Mouse (Mus musculus) neural tube, embryonic 15.5 days (tissue): Measurements from ENCODE around the gene Plin2. TPM values are rescaled to one million over a fixed set of nuclear protein-coding genes. Genes with fewer than 3 reads are reported as not detected.
"Not testable (repeated sequence)": the region's sequence is repeated elsewhere in the genome, so short reads cannot be mapped to it uniquely, and the experiment has no call there.

Experiments
- ATAC-seq: fragments of 200-750 bp; cut with Nextera tagmentation; 2 replicates; pipeline ENCODE4 v1.8.0; 2017; ENCODE audit warnings: mild to moderate bottlenecking, moderate TSS enrichment, moderate library complexity; ENCODE audit not compliant: low FRiP score
- H3K27ac ChIP-seq: fragments of 300-500 bp; sonication (generic); replicated peaks from 2 replicates; pipeline ENCODE4 v1.5.1; 2015; ENCODE audit warnings: mild to moderate bottlenecking, inconsistent platforms
- H3K27me3 ChIP-seq: fragments of 300-500 bp; sonication (generic); replicated peaks from 2 replicates; pipeline ENCODE4 v1.6.1; 2015; ENCODE audit warnings: inconsistent platforms
- H3K36me3 ChIP-seq: fragments of 300-500 bp; sonication (generic); 2 replicates; pipeline ENCODE4 v1.6.1; 2015; ENCODE audit warnings: inconsistent platforms
- H3K4me1 ChIP-seq: fragments of 300-500 bp; sonication (generic); 2 replicates; pipeline ENCODE4 v1.6.1; 2015; ENCODE audit warnings: inconsistent platforms
- H3K4me2 ChIP-seq: fragments of 300-500 bp; sonication (generic); 2 replicates; pipeline ENCODE4 v1.6.1; 2015; ENCODE audit warnings: inconsistent platforms, mild to moderate bottlenecking, moderate library complexity
- H3K4me3 ChIP-seq: fragments of 300-500 bp; sonication (generic); replicated peaks from 2 replicates; pipeline ENCODE4 v1.5.1; 2015; ENCODE audit warnings: mild to moderate bottlenecking, inconsistent platforms
- H3K9ac ChIP-seq: fragments of 300-500 bp; sonication (generic); replicated peaks from 2 replicates; pipeline ENCODE4 v1.6.1; 2015; ENCODE audit warnings: mild to moderate bottlenecking, inconsistent platforms
- H3K9me3 ChIP-seq: fragments of 300-500 bp; sonication (generic); replicated peaks from 2 replicates; pipeline ENCODE4 v1.6.1; 2016; ENCODE audit warnings: inconsistent platforms
- WGBS: fragments of 180-500 bp; shearing (Covaris S2); methylation state at CpG from one replicate; pipeline ENCODE4 v1.1.7; 2015; ENCODE audit warnings: mixed read lengths; 5-methylcytosine and 5-hydroxymethylcytosine counted together
- polyA plus RNA-seq: library from polyadenylated mRNA; unstranded; fragments of >200 nt; fragmentation: Nextera tagmentation; extraction: Ambion mirVana; gene quantifications from 2 replicates; pipeline ENCODE4 v1.2.1, GENCODE M21; 2015

The Plin2 gene
- polyA plus RNA-seq, 1 experiment from 2014 or later, result 40.0 TPM

DNA sequence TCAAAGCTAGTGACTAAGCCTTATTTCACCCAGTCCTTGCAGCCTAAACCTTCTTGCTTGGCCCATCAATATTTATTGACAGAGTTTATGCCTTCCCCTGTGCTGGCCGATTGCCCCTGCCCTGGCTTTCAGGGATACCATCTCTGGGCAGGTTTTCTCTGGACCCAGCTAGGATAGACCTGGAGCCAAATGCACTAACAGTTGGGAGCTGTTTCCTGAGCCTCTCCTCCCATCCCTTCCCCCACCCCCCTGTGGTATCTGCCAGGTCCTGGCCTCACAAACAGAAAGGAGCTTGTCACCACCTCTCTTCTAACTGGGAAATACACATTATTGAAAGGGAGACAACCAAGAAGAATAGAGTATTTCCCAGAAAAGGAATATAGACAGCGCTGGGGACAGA is 12.0 kb upstream of the Plin2 start:
- ATAC-seq, result no peak
- no peaks in the 10 kb centered on the region for H3K36me3 ChIP-seq
- WGBS, result 78% methylated on average over 2 of the region's 2 CpGs
- H3K4me1 ChIP-seq, result no peaks in the 10 kb centered on the region
- H3K9ac ChIP-seq, result no peak overlapping the region
- H3K9me3 ChIP-seq, result no peaks in the 10 kb centered on the region
- H3K4me3 ChIP-seq, result no peak overlapping the region
- no peaks in the 10 kb centered on the region for H3K27me3 ChIP-seq
- H3K4me2 ChIP-seq, result no peak overlapping the region
- no peak overlapping the region for H3K27ac ChIP-seq

DNA sequence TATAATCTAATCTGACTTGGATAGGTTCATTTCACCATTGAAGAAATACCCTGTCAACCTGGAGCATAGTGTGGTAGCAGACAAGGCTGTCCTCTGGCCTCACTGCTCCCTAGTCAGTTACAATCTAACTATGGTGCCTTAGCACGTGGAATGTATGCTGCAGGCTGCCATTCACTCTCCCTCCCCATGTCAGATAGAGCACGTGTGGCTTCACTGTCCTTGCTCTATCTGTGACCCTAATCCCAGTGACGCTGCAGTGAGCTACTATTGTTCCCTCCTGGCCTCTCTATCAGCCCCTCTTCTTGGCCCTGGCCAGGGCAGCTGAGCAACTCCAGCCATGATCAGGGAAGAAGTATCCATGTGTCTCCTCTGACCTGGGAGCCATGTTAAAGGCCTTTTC is 11.6 kb upstream of the Plin2 start:
- Histone ChIP-seq H3K9ac (no peak overlapping the region), H3K36me3 (no peaks in the 10 kb centered on the region), H3K4me2 (no peak overlapping the region), H3K9me3 (no peaks in the 10 kb centered on the region), H3K4me1 (no peaks in the 10 kb centered on the region), H3K4me3 (no peak overlapping the region), H3K27ac (no peak overlapping the region), H3K27me3 (no peaks in the 10 kb centered on the region)
- 36% methylated on average over 3 of the region's 3 CpGs for whole genome bisulfite sequencing
- ATAC-seq, result no peak

DNA sequence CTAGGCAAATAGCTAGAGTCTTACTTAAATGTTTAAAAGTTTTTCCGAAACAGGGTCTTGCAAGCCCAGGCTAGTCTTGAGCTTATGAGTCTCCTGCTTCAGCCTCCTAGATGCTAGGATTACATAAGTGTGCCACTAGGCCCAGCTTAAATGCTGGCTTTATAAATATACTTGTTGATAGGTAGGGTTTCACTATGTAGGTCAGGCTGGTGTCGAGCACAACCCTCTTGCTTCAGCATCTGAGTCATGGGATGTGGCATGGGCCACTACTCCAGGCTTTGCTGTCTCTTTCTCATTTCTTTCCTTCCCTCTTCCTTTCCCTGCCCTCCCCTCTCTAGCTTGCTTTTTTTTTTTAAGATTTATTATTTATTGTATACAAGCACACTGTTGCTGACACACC is 9.8 kb upstream of the Plin2 start:
- 89% methylated on average over 2 of the region's 2 CpGs for WGBS
- Histone ChIP-seq H3K9ac (no peak overlapping the region), H3K4me2 (no peak overlapping the region), H3K27me3 (no peaks in the 10 kb centered on the region), H3K4me1 (no peaks in the 10 kb centered on the region), H3K27ac (no peak overlapping the region), H3K4me3 (no peak overlapping the region), H3K36me3 (no peaks in the 10 kb centered on the region), H3K9me3 (no peaks in the 10 kb centered on the region)
- ATAC-seq, result no peak

DNA sequence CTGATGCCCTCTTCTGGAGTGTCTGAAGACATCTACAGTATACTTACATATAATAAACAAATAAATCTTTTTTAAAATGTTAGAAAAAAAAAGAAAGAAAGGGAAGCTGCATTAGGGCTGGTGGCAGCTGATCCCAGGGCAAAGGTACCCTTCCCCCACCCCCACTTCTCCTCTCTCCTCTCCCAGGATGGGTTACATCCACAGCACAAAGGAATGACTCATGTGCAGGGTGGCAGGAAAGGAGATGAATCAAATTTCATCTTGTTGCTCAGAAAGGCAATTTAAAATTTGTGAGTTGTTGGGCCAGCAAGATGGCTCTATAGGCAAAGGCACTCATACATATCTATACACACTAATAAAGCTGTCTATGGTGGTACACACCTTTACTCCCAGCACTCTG is 6.9 kb upstream of the Plin2 start:
- Histone ChIP-seq H3K4me3 (no peak overlapping the region), H3K9ac (no peak overlapping the region), H3K36me3 (no peaks in the 10 kb centered on the region), H3K27me3 (no peaks in the 10 kb centered on the region), H3K9me3 (no peaks in the 10 kb centered on the region), H3K27ac (no peak overlapping the region), H3K4me1 (no peaks in the 10 kb centered on the region), H3K4me2 (no peak overlapping the region)
- ATAC-seq, result no peak

DNA sequence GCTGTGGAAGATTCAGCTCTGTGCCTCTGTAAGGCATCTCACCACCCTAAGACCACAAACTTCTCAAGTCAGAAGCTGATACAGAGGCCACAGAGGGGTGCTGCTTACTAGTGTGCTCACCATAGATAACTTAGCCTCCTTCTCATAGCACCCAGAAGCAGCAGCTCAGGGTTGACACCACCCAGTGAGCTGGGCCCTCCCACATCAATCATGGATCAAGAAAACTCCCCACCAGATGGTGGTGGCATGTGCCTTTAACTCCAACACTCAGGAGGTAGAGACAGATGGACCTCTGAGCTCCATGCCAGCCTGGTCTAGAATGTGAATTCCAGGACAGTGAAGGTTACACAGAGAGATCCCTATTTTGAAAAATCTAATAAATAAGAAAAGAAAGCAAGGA is 4.9 kb upstream of the Plin2 start:
- not testable (repeated sequence) for H3K36me3 ChIP-seq, H3K27me3 ChIP-seq, H3K9me3 ChIP-seq, H3K4me2 ChIP-seq, H3K4me1 ChIP-seq, ATAC-seq, H3K4me3 ChIP-seq, H3K9ac ChIP-seq, H3K27ac ChIP-seq

DNA sequence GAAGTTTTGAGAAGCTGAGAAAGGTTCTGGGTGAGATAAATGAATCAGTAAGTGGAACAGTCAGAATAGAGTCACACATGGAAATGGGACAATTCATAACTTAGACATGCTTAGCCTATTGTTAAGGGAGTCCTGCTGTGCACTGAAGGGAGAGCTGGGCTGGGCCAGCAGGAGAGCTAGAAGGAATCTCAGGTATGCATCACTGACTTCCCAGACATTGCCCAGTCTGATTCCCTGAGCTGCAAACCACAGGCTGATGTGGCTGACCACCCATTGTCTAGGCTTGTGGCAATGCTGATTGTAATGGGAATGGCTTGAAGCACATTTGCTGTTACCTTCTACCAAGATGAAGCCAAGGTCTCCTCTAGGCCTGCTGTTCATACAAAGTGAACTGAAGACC is 4.3 kb upstream of the Plin2 start:
- H3K27ac ChIP-seq, H3K27me3 ChIP-seq, H3K9ac ChIP-seq, H3K36me3 ChIP-seq, H3K4me2 ChIP-seq, H3K9me3 ChIP-seq, ATAC-seq, H3K4me3 ChIP-seq: not testable (repeated sequence)
- H3K4me1 ChIP-seq, result peaks cover 11% of the 10 kb centered on the region

DNA sequence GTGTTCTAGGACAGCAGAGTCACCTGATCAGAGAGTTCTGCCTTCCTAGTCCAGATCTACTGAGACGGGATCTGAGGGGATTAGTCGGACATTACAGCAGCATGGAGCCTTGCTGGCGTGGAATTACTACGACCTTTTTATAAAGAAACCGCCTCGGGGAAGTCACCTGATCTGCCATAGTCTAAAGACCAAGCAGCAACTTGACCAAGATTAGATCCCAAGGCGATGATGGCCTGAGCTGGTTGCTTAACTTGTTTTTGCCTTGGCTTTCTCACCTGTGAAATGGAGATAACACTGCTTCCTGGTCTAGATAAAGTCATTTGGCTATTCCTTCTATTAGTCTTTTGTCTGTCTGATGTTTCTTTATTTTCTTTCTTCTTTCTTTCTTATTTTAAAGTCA is 2.6 kb upstream of the Plin2 start:
- Histone ChIP-seq H3K9me3 (no peaks in the 10 kb centered on the region), H3K27ac (no peak overlapping the region), H3K36me3 (no peaks in the 10 kb centered on the region), H3K27me3 (no peaks in the 10 kb centered on the region), H3K4me2 (no peak overlapping the region), H3K4me1 (peaks cover 17% of the 10 kb centered on the region), H3K9ac (no peak overlapping the region), H3K4me3 (no peak overlapping the region)
- WGBS, result 88% methylated on average over 7 of the region's 7 CpGs
- no peak for ATAC-seq

DNA sequence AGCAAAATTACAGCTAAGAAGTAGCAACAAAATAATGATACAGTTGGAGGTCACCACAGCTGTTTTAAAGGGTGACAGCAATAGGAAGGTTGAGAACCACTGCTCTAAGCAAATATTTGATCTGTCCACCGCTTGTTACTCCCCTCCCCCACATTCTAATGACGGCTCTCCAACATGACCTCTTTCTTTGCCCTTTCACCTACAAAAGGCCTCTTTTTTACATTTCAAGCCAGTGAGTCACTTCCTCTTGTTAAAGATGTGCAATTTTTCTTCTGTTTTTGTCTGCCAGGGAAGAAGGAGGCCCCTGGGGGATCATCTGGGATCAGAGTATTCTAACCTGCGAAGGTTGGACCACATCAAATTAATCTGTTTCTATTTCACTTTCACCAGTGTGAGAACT is 1.9 kb upstream of the Plin2 start:
- H3K9me3 ChIP-seq, result no peaks in the 10 kb centered on the region
- H3K9ac ChIP-seq, result no peak overlapping the region
- ATAC-seq, result no peak
- H3K27me3 ChIP-seq, result no peaks in the 10 kb centered on the region
- no peaks in the 10 kb centered on the region for H3K36me3 ChIP-seq
- 50% methylated on average over 3 of the region's 3 CpGs for WGBS
- no peak overlapping the region for H3K4me2 ChIP-seq
- no peak overlapping the region for H3K27ac ChIP-seq
- no peak overlapping the region for H3K4me3 ChIP-seq
- peaks cover 17% of the 10 kb centered on the region for H3K4me1 ChIP-seq

DNA sequence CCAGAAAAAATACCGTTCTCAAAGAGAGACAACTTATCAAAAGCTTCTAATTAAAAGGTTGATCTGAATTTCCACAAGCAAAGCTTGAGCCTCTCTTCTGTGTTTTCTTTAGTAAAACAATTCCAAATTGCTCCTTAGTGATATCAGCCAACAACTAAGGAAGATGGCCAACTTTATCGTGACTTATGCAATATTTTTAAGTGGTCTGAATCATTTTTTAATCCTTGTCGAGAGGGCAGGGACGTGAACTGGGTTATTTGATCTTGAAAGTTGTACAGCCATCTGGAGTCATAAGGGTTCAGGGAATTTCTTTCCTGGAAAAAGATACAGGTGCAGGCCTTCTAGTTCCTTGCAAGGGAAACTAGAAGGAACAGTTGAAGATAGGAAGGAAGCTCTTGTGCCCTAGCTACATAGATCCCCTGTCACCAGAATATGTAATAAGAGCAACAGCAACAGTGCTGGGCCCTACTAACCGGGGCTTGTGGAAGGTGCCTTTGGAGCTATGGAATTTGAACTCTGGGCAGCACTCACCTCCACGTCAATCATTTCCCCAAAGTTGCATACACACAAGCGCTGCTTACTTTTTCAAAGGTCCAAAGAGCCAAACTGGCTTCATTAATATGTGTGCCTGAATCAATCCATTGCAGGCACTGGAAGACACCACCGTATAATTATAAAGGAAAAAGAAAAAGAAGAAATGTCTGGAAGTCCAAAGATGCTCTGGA is 884 bp upstream of the Plin2 start:
- Histone ChIP-seq H3K4me1 (peaks cover 19% of the 10 kb centered on the region), H3K4me3 (no peak overlapping the region), H3K27me3 (no peaks in the 10 kb centered on the region), H3K9ac (no peak overlapping the region), H3K4me2 (peak overlapping the region; percentile 75; the same call in 1 of the 2 replicates), H3K27ac (no peak overlapping the region), H3K36me3 (no peaks in the 10 kb centered on the region), H3K9me3 (no peaks in the 10 kb centered on the region)
- ATAC-seq, result no peak
- 83% methylated on average over 8 of the region's 8 CpGs for WGBS

DNA sequence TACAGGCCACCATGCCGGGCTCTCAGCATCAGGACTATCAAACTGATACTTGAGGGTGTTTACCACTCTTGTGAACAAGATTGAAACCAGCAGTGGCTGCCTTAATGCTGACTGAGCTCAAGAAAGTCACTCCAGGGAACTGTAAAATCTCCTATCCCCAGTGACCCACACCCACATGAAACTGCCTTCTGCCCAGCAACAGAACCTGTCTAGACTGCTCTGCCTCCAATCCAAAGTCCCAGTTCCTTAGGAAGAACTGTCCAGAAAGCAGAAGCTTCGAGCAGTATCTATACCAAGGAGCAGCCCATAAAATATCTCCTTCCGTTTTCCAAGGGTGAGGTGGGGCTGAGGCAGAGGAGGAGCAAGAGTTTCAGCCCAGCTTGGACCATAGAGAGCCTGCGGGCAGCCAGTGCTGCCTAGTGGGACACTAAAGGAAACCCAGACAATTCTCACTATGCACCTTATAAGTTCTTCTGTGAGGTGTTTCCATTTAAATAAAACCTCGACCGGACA is 563 bp downstream of the Plin2 start:
- H3K9ac ChIP-seq, result peak overlapping the region; percentile 60
- peak overlapping the region; percentile 60; the same call in 1 of the 2 replicates for H3K27ac ChIP-seq
- not testable (repeated sequence) for H3K36me3 ChIP-seq, H3K27me3 ChIP-seq, H3K9me3 ChIP-seq
- peak; percentile 72 for ATAC-seq
- 15% methylated on average over 4 of the region's 6 CpGs for WGBS
- peak overlapping the region; percentile 57 for H3K4me3 ChIP-seq
- peak overlapping the region; percentile 75 for H3K4me2 ChIP-seq
- H3K4me1 ChIP-seq, result peaks cover 22% of the 10 kb centered on the region

DNA sequence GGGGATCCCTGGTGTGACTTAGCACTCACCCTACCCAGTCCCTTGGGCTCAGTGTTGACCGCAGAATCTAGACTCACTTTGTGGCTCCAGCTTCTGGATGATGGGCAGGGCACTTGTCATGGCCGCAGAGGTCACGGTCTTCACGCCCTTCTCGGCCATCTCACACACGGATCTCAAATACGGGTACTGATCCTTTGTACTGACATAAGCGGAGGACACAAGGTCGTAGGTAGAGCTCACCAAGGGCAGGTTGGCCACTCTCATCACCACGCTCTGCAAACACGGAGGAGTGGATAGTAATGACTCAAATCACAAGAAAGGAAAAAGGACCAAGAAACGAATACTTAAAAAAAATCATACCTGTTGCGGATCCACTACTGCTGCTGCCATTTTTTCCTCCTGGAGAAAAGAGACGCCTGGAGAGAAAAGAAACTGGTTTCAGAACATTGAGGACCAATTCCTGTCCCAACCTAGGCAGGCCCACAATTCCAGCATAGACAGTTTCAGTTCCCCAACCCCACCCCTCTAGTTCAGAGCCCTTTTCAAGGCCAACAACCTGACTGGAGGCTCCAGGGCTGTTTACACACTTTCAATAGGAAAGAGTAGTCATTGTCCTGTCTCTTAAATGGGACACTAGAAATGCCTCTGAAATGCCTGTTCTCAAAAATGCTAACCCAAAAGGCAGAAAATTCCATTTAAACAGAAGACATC is 1.4 kb downstream of the Plin2 start:
- no peak overlapping the region for H3K9ac ChIP-seq
- 97% methylated on average over 14 of the region's 14 CpGs for WGBS
- H3K9me3 ChIP-seq, result no peaks in the 10 kb centered on the region
- peaks cover 22% of the 10 kb centered on the region for H3K4me1 ChIP-seq
- H3K4me2 ChIP-seq, result peak overlapping the region; percentile 75
- peak overlapping the region; percentile 57; the same call in 1 of the 2 replicates for H3K4me3 ChIP-seq
- no peak for ATAC-seq
- no peaks in the 10 kb centered on the region for H3K27me3 ChIP-seq
- peaks cover 6% of the 10 kb centered on the region; the same call in 1 of the 2 replicates for H3K36me3 ChIP-seq
- no peak overlapping the region for H3K27ac ChIP-seq

DNA sequence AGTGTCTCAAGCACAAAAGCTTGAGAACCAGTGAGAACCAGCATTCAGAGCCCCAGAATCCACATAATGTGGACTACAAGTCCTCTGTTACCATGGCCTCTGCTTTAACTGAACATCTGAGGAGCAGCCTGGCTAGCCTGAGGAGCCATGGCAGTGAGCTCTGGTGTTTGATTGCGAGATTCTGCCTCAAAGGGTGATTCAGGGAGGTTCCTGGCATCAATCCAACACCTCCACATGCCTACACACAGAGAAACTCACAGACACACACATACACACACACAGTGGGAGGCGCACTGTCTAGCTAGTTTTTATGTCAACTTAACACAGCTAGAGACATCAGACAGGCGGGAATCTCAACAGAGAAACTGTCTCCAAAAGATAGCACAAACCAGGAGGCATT is 4.3 kb downstream of the Plin2 start:
- no peak overlapping the region for H3K9ac ChIP-seq

More for the DNA sequence above, 4.3 kb downstream of the Plin2 start:
- Histone ChIP-seq H3K4me2 (no peak overlapping the region), H3K27ac (no peak overlapping the region), H3K36me3 (peaks cover 10% of the 10 kb centered on the region; the same call in 1 of the 2 replicates), H3K4me3 (no peak overlapping the region), H3K9me3 (no peaks in the 10 kb centered on the region), H3K27me3 (no peaks in the 10 kb centered on the region), H3K4me1 (peaks cover 22% of the 10 kb centered on the region)
- 73% methylated on average over 3 of the region's 3 CpGs for WGBS
- no peak for ATAC-seq
